Mouse (Mus musculus): Measurements from ENCODE around the gene Prtg. TPM values are rescaled to one million over a fixed set of nuclear protein-coding genes. Genes with fewer than 3 reads are reported as not detected.

Prtg gene
- 0.06 TPM in 2 replicates for polyA plus RNA-seq (2015; fragmentation: Nextera tagmentation; extraction: Ambion mirVana)

DNA sequence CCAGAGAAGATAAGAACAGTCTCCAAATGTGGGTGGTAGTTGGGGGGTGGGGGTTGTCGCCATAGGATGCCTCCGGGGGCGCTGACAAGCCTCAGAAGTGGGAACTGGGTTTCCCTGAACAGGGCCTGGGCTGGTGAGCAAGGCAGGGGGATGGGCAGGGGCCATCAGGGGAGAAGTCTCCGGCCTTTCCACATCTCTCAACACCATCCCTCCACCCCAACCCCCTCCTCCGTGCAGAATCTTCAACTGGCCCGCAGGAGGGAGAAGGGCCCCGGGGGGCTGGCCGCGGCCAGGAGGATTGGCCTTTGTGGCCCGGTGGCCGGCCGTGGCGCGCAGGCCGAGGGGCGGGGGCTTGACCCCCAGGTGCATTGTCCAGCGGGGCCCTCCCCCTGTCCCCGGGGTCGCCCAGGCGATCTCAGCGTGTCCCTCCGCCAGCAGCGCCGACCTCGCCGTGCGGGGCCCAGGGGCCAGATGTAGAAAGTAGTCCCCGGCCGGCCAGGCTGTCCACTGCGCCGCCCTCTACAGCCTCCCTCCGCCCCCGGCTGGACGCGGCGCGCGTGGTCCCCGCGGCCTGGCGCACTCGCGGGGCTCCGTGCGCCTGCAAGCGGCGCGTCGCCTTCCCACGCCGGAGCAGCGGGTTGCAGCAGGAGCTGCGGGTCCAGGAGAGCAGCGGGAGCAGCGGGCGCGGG is at the start of gene Prtg:
Gene Prtg, plus strand, starts transcription at position 144 of the 689 bp plus-strand sequence.
- Histone ChIP-seq H3K4me3 (ENCODE audit: low read depth, low read length) (peak within 1 kb of the TSS; percentile 62), H3K4me1 (replicated peaks; ENCODE audit: control insufficient read depth, insufficient read depth) (no peaks in the 10 kb centered on the region), H3K27me3 (ENCODE audit: control insufficient read depth, insufficient read depth, low read length) (no peaks in the 10 kb centered on the region), H3K4me2 (replicated peaks; ENCODE audit: low read depth) (peak within 1 kb of the TSS; percentile 98), H3K27ac (replicated peaks) (no peak within 1 kb of the TSS), H3K9me3 (ENCODE audit: control insufficient read depth, low read length) (no peaks in the 10 kb centered on the region), H3K9ac (ENCODE audit: low read length) (peak within 1 kb of the TSS; percentile 59), H3K36me3 (ENCODE audit: control insufficient read depth, insufficient read depth, low read length) (no peaks in the 10 kb centered on the region)
- WGBS = under 1% methylated on average over 42 of the region's 57 CpGs
- TF ChIP-seq EP300 (optimal IDR thresholded peaks at IDR 0.05) (no peak), CTCF (IDR thresholded peaks at IDR 0.05; ENCODE audit: low read depth) (no peak; the same call in 1 of the 2 replicates)
- DNase-seq (ENCODE audit: low spot score) (no peak), ATAC-seq (ENCODE audit: low FRiP score, low TSS enrichment) (peak; percentile 80)

DNA sequence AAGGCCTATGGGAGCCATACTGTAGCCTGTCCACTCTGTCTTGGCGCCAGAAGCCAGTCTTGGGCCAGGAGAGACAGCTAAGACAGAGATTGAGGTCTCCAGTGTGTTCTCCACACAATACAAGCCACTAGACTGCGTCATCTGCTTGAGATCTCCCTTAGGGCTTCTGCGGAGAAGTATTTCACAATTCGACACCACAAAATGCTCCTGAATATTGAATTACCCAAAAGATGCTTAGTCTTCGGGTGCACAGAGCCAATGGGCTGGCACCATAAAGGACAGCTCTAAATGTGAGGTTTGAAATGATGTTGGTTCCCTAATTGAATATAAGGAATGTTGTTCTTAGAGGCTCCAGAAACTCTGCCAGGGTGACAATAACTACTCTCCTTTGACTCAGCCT is 49.5 kb upstream of the Prtg start:
- H3K27ac ChIP-seq (replicated peaks) = no peak overlapping the region
- H3K4me2 ChIP-seq (replicated peaks; ENCODE audit: low read depth) = no peak overlapping the region
- H3K9ac ChIP-seq (ENCODE audit: low read length) = no peak overlapping the region
- H3K9me3 ChIP-seq (ENCODE audit: control insufficient read depth, low read length) = no peaks in the 10 kb centered on the region
- TF ChIP-seq EP300 (optimal IDR thresholded peaks at IDR 0.05) = no peak
- H3K27me3 ChIP-seq (ENCODE audit: control insufficient read depth, insufficient read depth, low read length) = no peaks in the 10 kb centered on the region
- H3K36me3 ChIP-seq (ENCODE audit: control insufficient read depth, insufficient read depth, low read length) = no peaks in the 10 kb centered on the region
- no peak overlapping the region for H3K4me3 ChIP-seq (ENCODE audit: low read depth, low read length)
- DNase-seq (ENCODE audit: low spot score) = no peak
- 85% methylated on average over 5 of the region's 5 CpGs for WGBS
- ATAC-seq (ENCODE audit: low FRiP score, low TSS enrichment) = no peak
- no peaks in the 10 kb centered on the region for H3K4me1 ChIP-seq (replicated peaks; ENCODE audit: control insufficient read depth, insufficient read depth)

GRCm38 (mm10) chr9:72758705-72759131 is 48.0 kb upstream of the Prtg start:
- DNase-seq (ENCODE audit: low spot score) (no peak), ATAC-seq (ENCODE audit: low FRiP score, low TSS enrichment) (no peak)
- TF ChIP-seq CTCF (IDR thresholded peaks at IDR 0.05; ENCODE audit: low read depth) = no peak
- no peak for TF ChIP-seq EP300 (optimal IDR thresholded peaks at IDR 0.05)
- Histone ChIP-seq H3K4me3 (ENCODE audit: low read depth, low read length) (no peak overlapping the region), H3K4me1 (replicated peaks; ENCODE audit: control insufficient read depth, insufficient read depth) (no peaks in the 10 kb centered on the region), H3K27me3 (ENCODE audit: control insufficient read depth, insufficient read depth, low read length) (no peaks in the 10 kb centered on the region), H3K9me3 (ENCODE audit: control insufficient read depth, low read length) (no peaks in the 10 kb centered on the region), H3K27ac (replicated peaks) (no peak overlapping the region), H3K4me2 (replicated peaks; ENCODE audit: low read depth) (no peak overlapping the region), H3K9ac (ENCODE audit: low read length) (no peak overlapping the region), H3K36me3 (ENCODE audit: control insufficient read depth, insufficient read depth, low read length) (no peaks in the 10 kb centered on the region)
- 32% methylated on average over 8 of the region's 8 CpGs for WGBS

DNA sequence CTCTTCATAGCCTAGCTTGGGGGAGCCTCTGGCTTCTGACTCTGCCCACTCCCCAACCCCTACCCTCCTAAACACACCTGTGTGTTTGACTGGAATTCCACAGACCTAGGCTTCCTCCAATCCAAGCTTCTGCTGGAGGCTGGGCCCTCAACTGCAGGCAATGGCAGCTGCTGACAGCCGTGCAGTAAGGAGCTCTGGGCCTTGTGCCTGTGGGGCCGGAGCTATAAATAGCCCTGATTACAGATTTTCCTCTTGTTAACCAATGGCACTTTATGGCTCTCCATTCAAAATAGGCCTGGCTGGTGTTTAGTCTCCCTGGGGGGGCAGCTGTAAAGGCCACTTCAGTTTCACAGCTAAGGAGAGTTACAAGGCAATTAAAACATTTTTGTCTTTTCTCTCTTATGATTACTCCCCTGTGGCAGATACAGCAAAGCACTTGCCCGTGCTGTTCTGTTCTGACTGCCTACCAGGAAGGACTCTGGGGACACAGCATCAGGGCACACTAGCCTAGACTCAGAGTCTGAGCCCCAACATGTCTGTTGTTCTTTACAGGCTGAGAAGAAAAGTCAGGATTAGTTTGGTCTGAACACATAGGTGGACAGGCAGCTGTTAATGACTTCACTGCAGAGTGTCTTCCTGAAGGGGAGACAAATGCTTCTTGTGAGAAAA is 43.5 kb upstream of the Prtg start:
- ATAC-seq (ENCODE audit: low FRiP score, low TSS enrichment) = peak; percentile 45; the same call in 1 of the 2 replicates
- DNase-seq (ENCODE audit: low spot score) = no peak
- no peak overlapping the region for H3K9ac ChIP-seq (ENCODE audit: low read length)
- no peak overlapping the region for H3K4me2 ChIP-seq (replicated peaks; ENCODE audit: low read depth)
- 22% methylated on average over 3 of the region's 3 CpGs for WGBS
- no peaks in the 10 kb centered on the region for H3K27me3 ChIP-seq (ENCODE audit: control insufficient read depth, insufficient read depth, low read length)
- no peak for TF ChIP-seq EP300 (optimal IDR thresholded peaks at IDR 0.05)
- H3K27ac ChIP-seq (replicated peaks) = no peak overlapping the region
- no peaks in the 10 kb centered on the region for H3K9me3 ChIP-seq (ENCODE audit: control insufficient read depth, low read length)
- H3K4me3 ChIP-seq (ENCODE audit: low read depth, low read length) = no peak overlapping the region
- H3K4me1 ChIP-seq (replicated peaks; ENCODE audit: control insufficient read depth, insufficient read depth) = no peaks in the 10 kb centered on the region
- no peaks in the 10 kb centered on the region for H3K36me3 ChIP-seq (ENCODE audit: control insufficient read depth, insufficient read depth, low read length)

DNA sequence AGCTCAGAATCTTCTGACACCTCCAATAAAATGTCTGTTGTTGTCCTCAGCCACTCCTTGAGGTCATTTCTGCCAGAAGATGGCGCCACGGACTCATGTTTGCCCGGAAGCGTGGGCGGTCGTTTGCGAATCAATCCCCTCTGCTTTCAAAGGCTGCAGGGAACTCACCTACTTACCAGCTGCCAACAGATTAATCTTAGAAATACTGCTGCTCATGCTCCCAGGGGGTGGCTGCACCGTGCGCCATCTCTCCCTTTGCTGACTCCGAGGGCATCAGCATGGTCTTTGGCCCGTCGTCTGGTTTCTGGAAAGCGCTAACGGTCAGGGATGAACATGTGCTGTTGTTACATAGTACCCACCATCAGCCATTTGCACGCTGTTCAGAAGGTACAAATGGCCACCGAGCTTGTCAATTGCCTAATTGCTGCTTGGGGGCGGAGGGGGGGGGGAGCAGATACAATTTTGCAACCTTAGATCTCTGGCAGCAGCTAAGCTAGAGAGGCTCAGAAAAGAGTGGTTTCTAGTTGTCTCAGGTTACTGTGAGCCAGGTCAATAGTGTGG is 39.8 kb upstream of the Prtg start:
- TF ChIP-seq EP300 (optimal IDR thresholded peaks at IDR 0.05) (no peak), CTCF (IDR thresholded peaks at IDR 0.05; ENCODE audit: low read depth) (peak; percentile 95)
- peak overlapping the region; percentile 29 for H3K4me3 ChIP-seq (ENCODE audit: low read depth, low read length)
- peak overlapping the region; percentile 67 for H3K4me2 ChIP-seq (replicated peaks; ENCODE audit: low read depth)
- WGBS = 1% methylated on average over 17 of the region's 17 CpGs
- H3K27me3 ChIP-seq (ENCODE audit: control insufficient read depth, insufficient read depth, low read length) = no peaks in the 10 kb centered on the region
- H3K4me1 ChIP-seq (replicated peaks; ENCODE audit: control insufficient read depth, insufficient read depth) = no peaks in the 10 kb centered on the region
- no peaks in the 10 kb centered on the region for H3K36me3 ChIP-seq (ENCODE audit: control insufficient read depth, insufficient read depth, low read length)
- peak; percentile 88 for DNase-seq (ENCODE audit: low spot score)
- H3K9me3 ChIP-seq (ENCODE audit: control insufficient read depth, low read length) = no peaks in the 10 kb centered on the region
- no peak overlapping the region for H3K27ac ChIP-seq (replicated peaks)
- peak; percentile 34 for ATAC-seq (ENCODE audit: low FRiP score, low TSS enrichment)
- peak overlapping the region; percentile 14; the same call in 1 of the 2 replicates for H3K9ac ChIP-seq (ENCODE audit: low read length)

DNA sequence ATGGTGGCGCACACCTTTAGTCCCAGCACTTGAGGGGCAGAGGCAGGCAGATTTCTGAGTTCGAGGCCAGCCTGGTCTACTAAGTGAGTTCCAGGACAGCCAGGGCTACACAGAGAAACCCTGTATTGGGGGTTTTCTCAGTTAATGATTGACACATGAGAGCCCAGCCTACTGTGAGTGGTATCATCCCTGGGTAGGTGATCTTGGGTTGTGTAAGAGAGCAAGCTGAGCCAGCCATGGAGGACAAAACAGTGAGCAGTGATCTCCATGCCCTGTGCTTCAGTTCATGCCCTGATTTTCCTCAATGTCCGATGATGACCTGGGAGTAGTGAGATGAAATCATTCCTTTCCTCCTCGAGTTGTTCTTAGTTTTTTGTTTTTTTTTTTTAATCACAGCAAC is 31.7 kb upstream of the Prtg start:
- TF ChIP-seq CTCF (IDR thresholded peaks at IDR 0.05; ENCODE audit: low read depth) (no peak), EP300 (optimal IDR thresholded peaks at IDR 0.05) (no peak)
- no peaks in the 10 kb centered on the region for H3K36me3 ChIP-seq (ENCODE audit: control insufficient read depth, insufficient read depth, low read length)
- no peaks in the 10 kb centered on the region for H3K9me3 ChIP-seq (ENCODE audit: control insufficient read depth, low read length)
- no peak for DNase-seq (ENCODE audit: low spot score)
- no peak overlapping the region for H3K4me3 ChIP-seq (ENCODE audit: low read depth, low read length)
- H3K4me2 ChIP-seq (replicated peaks; ENCODE audit: low read depth) = no peak overlapping the region
- H3K27me3 ChIP-seq (ENCODE audit: control insufficient read depth, insufficient read depth, low read length) = no peaks in the 10 kb centered on the region
- no peak for ATAC-seq (ENCODE audit: low FRiP score, low TSS enrichment)
- WGBS = 80% methylated on average over 4 of the region's 4 CpGs
- H3K27ac ChIP-seq (replicated peaks) = no peak overlapping the region
- no peak overlapping the region for H3K9ac ChIP-seq (ENCODE audit: low read length)
- H3K4me1 ChIP-seq (replicated peaks; ENCODE audit: control insufficient read depth, insufficient read depth) = no peaks in the 10 kb centered on the region

All from stomach, postnatal 0 days (tissue).